Mouse (Mus musculus) spleen, adult 2 months (tissue): ENCODE results near the gene AL732309.1.

ENCODE experiments used
- CTCF ChIP-seq: fragments of 200-500 bp; IDR thresholded peaks from 2 replicates; pipeline ENCODE4 v1.5.1; 2011; ENCODE audit warnings: mild to moderate bottlenecking, inconsistent platforms; ENCODE audit not compliant: insufficient read depth, insufficient read length, insufficient replicate concordance; ENCODE audit errors: extremely low read depth
- POLR2A ChIP-seq: fragments of 200-500 bp; IDR thresholded peaks from 2 replicates; pipeline ENCODE4 v1.6.1; 2011; ENCODE audit warnings: low read depth, low read length, inconsistent platforms

GRCm38 (mm10) chr2:25237522-25237921 lies 9.1 kb downstream of the AL732309.1 start:
- no peak for TF ChIP-seq POLR2A
- TF ChIP-seq CTCF = no peak
